ENCODE assay signal across 25 mouse cellular contexts in genomic region chr14:27420816-27421215, GRCm38 (mm10).
"Had no signal": no experiment of that assay in that cellular context is flagged by ENCODE, and none has a peak within 500 bp of the region (broad histone marks: within the 10 kb centered on the region; RNA-seq: fewer than 3 reads in every experiment).

No protein-coding gene starts in this region.

- H3K36me3 ChIP-seq: heart, embryonic 15.5 days; hindbrain, embryonic 10.5 days; hindbrain, embryonic 12.5 days; hindbrain, embryonic 13.5 days; hindbrain, embryonic 15.5 days; intestine, embryonic 15.5 days; kidney, embryonic 15.5 days had no signal

- H3K4me1 ChIP-seq: heart, embryonic 10.5 days; heart, embryonic 12.5 days; heart, embryonic 13.5 days; heart, embryonic 15.5 days; hindbrain, embryonic 10.5 days; hindbrain, embryonic 12.5 days; hindbrain, embryonic 13.5 days; hindbrain, embryonic 15.5 days; intestine, embryonic 15.5 days; kidney, embryonic 15.5 days had no signal

- H3K4me3 ChIP-seq: heart, embryonic 10.5 days; heart, embryonic 12.5 days; heart, embryonic 13.5 days; heart, embryonic 15.5 days; hindbrain, embryonic 10.5 days; hindbrain, embryonic 12.5 days; hindbrain, embryonic 13.5 days; hindbrain, embryonic 15.5 days; intestine, embryonic 15.5 days; kidney, embryonic 15.5 days; layer of hippocampus, adult 2 months; left cerebral cortex, adult 2 months had no signal

- H3K27ac ChIP-seq: heart, embryonic 10.5 days; heart, embryonic 13.5 days; heart, embryonic 15.5 days; hindbrain, embryonic 10.5 days; hindbrain, embryonic 12.5 days; hindbrain, embryonic 13.5 days; hindbrain, embryonic 14.5 days; hindbrain, embryonic 15.5 days; hindbrain, postnatal 0 days; intestine, embryonic 15.5 days; kidney, embryonic 15.5 days; kidney, postnatal 0 days; layer of hippocampus, adult 2 months; left cerebral cortex, adult 2 months had no signal

- DNase-seq: heart, postnatal 10 days; heart, postnatal 14 days; heart, postnatal 36 days; heart, postnatal 4 days; kidney, adult 11 months; kidney, postnatal 10 days; kidney, postnatal 14 days; kidney, postnatal 25 days; layer of hippocampus, adult 9-11 months; layer of hippocampus, postnatal 36 days had no signal

- H3K27me3 ChIP-seq: heart, embryonic 12.5 days; heart, embryonic 13.5 days; heart, embryonic 15.5 days; hindbrain, embryonic 12.5 days; hindbrain, embryonic 13.5 days; hindbrain, embryonic 15.5 days; intestine, embryonic 15.5 days; kidney, embryonic 15.5 days had no signal
